Mouse (Mus musculus) hindbrain, embryonic 14.5 days (tissue): ENCODE results near the gene Hsdl1. TPM values are rescaled to one million over a fixed set of nuclear protein-coding genes. Genes with fewer than 3 reads are reported as not detected.

Experiments used
- ATAC-seq: fragments of 200-750 bp; cut with Nextera tagmentation; 2 replicates; pipeline ENCODE4 v1.8.0; 2017; ENCODE audit warnings: moderate number of reproducible peaks, mild to moderate bottlenecking, moderate TSS enrichment, moderate library complexity; ENCODE audit not compliant: low FRiP score
- DNase-seq: peaks from one replicate; pipeline ENCODE4 v3.0.0-alpha.2; 2015; ENCODE audit warnings: low spot score
- H3K27ac ChIP-seq: fragments of 300-500 bp; sonication (generic); 2 replicates; pipeline ENCODE4 v1.5.1; 2014; ENCODE audit warnings: mild to moderate bottlenecking, moderate library complexity
- H3K27me3 ChIP-seq: fragments of 300-500 bp; sonication (generic); 2 replicates; pipeline ENCODE4 v1.6.1; 2014; ENCODE audit warnings: mild to moderate bottlenecking, low read length, mixed read lengths; ENCODE audit not compliant: control insufficient read depth, insufficient read depth
- H3K36me3 ChIP-seq: fragments of 300-500 bp; sonication (generic); replicated peaks from 2 replicates; pipeline ENCODE4 v1.6.1; 2014; ENCODE audit not compliant: control insufficient read depth, insufficient read depth
- H3K4me1 ChIP-seq: fragments of 300-500 bp; sonication (generic); replicated peaks from 2 replicates; pipeline ENCODE4 v1.6.1; 2014; ENCODE audit warnings: antibody characterized with exemption, low read length, mixed read lengths; ENCODE audit not compliant: control insufficient read depth, insufficient read depth
- H3K4me2 ChIP-seq: fragments of 300-500 bp; sonication (generic); replicated peaks from 2 replicates; pipeline ENCODE4 v1.6.1; 2014; ENCODE audit warnings: mild to moderate bottlenecking, moderate library complexity
- H3K4me3 ChIP-seq: fragments of 300-500 bp; sonication (generic); replicated peaks from 2 replicates; pipeline ENCODE4 v1.5.1; 2014; ENCODE audit warnings: mild to moderate bottlenecking, low read length
- H3K9ac ChIP-seq: fragments of 300-500 bp; sonication (generic); 2 replicates; pipeline ENCODE4 v1.6.1; 2014
- H3K9me3 ChIP-seq: fragments of 300-500 bp; sonication (generic); 2 replicates; pipeline ENCODE4 v1.6.1; 2016; ENCODE audit warnings: low read length; ENCODE audit not compliant: control insufficient read depth
- WGBS: fragments of 180-500 bp; shearing (Covaris S2); extraction: QIAGEN DNeasy Blood & Tissue Kit; methylation state at CpG from one replicate; pipeline ENCODE4 v1.1.7; 2014; 5-methylcytosine and 5-hydroxymethylcytosine counted together
- polyA plus RNA-seq: library from polyadenylated mRNA; unstranded; fragments of >200 nt; fragmentation: Nextera tagmentation; extraction: Ambion mirVana; gene quantifications from 2 replicates; pipeline ENCODE4 v1.2.1, GENCODE M21; 2014

Hsdl1 gene
- polyA plus RNA-seq, 1 experiment from 2014 or later: 163 TPM

DNA sequence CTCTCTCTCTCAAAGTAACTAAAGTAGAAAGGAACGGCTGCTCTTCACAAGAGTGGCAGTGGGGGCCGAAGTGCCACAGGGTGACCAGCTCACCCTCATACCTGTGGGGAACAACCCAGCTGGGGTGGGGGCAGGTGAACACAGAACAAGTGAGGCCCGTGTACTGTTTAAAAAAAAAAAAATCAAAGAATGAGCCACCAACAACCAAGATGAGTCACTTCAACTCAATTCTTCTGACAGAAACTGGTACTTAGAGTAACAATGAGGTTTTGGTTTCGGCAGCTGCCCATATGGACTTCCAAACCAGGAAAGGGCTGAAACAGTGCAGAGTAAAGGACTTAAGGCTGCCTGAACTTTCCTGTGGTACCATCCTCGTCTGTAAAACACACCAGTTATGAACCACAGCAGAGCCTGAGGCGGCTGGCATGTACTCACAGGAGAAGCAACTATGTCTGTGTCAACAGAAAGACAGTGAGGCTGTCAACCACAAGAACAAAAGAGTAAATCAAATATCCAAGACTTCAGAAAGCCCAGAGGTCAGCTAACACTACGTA is 26.3 kb downstream of the Hsdl1 start:
- H3K4me1 ChIP-seq: no peaks in the 10 kb centered on the region
- no peak overlapping the region for H3K4me3 ChIP-seq
- H3K9me3 ChIP-seq: no peaks in the 10 kb centered on the region
- peaks cover 35% of the 10 kb centered on the region for H3K36me3 ChIP-seq
- H3K27me3 ChIP-seq: no peaks in the 10 kb centered on the region
- no peak for ATAC-seq
- no peak overlapping the region for H3K4me2 ChIP-seq
- no peak for DNase-seq
- no peak overlapping the region for H3K27ac ChIP-seq
- no peak overlapping the region for H3K9ac ChIP-seq
- 86% methylated on average over 7 of the region's 7 CpGs for WGBS

DNA sequence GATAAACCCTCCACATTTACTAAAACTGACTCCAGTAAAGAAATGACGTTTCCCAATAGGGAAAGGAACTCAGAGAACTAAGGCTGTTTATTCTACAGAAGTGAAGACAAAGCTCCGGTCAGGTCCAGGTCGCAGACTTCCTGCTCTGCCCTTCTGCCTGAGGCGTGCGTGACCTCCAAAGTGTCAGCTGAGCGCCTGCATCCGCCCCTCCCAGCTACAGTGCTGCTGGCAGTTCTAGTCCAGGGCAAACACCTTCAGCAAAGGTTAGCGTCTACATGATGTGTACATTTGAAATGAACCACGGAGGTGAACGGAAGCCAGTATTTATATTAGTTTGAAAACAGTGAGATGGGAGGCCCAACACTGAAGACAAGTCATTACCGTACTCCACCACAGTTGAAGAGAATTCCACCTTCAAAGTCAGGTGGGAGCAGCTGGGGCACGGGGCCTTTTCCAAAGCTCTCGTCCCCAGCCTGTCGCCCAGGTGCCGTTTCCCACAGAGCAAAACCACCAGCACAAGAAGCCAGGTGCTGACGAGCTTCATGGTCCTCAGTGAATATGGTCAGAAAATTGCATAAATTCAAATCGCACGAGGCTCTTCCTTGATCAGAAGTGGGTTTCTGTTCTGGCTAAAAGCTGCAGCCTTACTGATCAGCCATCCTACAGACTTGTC is 27.8 kb downstream of the Hsdl1 start:
- H3K9me3 ChIP-seq: no peaks in the 10 kb centered on the region
- H3K4me3 ChIP-seq: no peak overlapping the region
- no peak overlapping the region for H3K27ac ChIP-seq
- H3K36me3 ChIP-seq: peaks cover 50% of the 10 kb centered on the region
- H3K9ac ChIP-seq: no peak overlapping the region
- no peaks in the 10 kb centered on the region for H3K27me3 ChIP-seq
- no peak overlapping the region for H3K4me2 ChIP-seq
- WGBS: 91% methylated on average over 18 of the region's 18 CpGs
- H3K4me1 ChIP-seq: no peaks in the 10 kb centered on the region
- DNase-seq (no peak), ATAC-seq (no peak)

DNA sequence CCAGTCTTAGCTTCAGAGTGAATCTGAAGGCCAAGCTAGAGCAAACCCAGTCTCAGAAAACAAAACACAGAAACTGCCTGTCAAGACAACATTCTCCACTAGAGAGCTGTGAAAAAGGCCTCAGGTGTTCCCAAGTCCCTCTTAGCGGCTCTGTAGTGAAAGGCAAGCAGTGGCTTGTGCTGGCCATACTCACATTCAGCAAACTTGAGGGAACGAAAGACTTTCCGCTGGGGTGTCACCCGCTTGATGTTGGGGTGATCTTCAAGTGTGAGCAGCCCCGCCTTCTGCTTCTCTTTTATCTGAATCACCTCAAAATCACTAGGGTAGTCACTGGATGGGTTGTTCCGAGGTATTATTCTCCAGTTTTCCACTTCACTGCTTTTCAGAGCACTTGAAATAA is 29.2 kb downstream of the Hsdl1 start:
- ATAC-seq: no peak
- H3K4me3 ChIP-seq: no peak overlapping the region

DNA sequence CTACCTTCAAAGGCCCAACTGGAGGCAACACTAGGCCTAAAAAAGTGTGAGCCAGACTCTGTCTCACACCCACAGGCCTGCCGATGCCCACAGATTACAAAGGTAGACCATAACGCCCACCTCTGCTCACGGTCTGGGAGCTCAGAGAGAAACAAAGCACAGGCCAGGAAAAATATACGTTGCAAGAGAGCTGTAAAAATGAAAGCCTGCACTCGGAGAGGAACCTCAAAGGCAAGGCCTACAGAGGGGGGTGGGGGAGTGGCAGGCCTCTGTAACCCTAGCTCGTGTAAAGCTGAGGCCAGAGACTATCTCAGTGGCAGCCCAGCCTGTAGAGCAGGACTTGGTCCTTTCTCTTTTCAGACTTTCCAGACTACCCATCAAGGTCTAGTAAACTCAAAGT is 29.8 kb downstream of the Hsdl1 start:
- Histone ChIP-seq H3K27me3 (no peaks in the 10 kb centered on the region), H3K4me2 (no peak overlapping the region), H3K36me3 (peaks cover 70% of the 10 kb centered on the region), H3K4me1 (no peaks in the 10 kb centered on the region), H3K9me3 (no peaks in the 10 kb centered on the region), H3K9ac (no peak overlapping the region), H3K4me3 (no peak overlapping the region), H3K27ac (no peak overlapping the region)
- no peak for DNase-seq
- ATAC-seq: no peak
- WGBS: 84% methylated on average over 6 of the region's 6 CpGs

More for the DNA sequence above, 29.2 kb downstream of the Hsdl1 start:
- Histone ChIP-seq H3K36me3 (peaks cover 64% of the 10 kb centered on the region), H3K4me2 (no peak overlapping the region), H3K9ac (no peak overlapping the region), H3K9me3 (no peaks in the 10 kb centered on the region), H3K4me1 (no peaks in the 10 kb centered on the region), H3K27me3 (no peaks in the 10 kb centered on the region), H3K27ac (no peak overlapping the region)
- no peak for DNase-seq
- WGBS: 93% methylated on average over 6 of the region's 6 CpGs

DNA sequence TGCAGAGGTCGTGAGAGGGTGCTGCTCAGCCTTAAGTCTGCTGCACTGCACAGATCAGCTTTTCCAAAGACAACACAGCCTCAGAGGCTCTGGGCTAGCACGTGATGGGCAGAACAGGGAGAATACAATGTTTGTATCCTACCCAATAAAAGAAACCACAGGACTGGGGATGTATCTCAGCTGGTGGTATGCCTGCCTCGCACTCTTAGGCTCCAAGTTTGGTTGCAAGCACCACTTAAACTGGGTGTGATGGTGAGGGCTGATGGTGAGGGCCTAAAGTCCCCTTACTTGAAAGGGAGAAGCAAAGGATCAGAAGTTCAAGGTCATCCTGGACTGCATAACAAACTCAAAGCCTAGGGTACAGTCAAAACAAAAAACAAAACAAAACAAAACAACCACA is 30.4 kb downstream of the Hsdl1 start:
- 92% methylated on average over 3 of the region's 3 CpGs for WGBS
- peaks cover 76% of the 10 kb centered on the region for H3K36me3 ChIP-seq

DNA sequence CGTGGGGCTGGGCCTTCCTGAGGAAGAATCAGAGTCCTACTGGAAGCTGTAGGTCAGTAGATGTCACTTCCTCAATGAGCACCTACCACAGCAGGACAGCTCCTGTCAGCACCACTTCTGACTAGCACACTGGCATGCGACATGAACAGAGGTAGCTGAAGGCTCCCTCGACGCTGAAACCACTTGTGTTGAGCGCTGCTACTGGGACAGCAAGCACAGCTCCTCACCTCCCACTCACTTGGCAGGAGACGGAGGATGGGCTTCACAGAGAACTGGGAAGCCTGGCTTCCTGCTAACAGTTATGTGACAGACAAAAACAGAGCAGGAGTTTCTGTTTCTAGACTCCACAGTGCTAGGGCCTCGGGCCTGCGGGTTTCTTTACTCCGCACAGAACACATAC is 43.0 kb downstream of the Hsdl1 start:
- 88% methylated on average over 9 of the region's 9 CpGs for WGBS
- Histone ChIP-seq H3K36me3 (peaks cover 100% of the 10 kb centered on the region), H3K9ac (no peak overlapping the region), H3K9me3 (no peaks in the 10 kb centered on the region), H3K4me2 (no peak overlapping the region), H3K4me3 (no peak overlapping the region), H3K27me3 (no peaks in the 10 kb centered on the region), H3K4me1 (no peaks in the 10 kb centered on the region), H3K27ac (no peak overlapping the region)
- DNase-seq: no peak
- ATAC-seq: no peak

More for the DNA sequence above, 30.4 kb downstream of the Hsdl1 start:
- H3K9ac ChIP-seq: no peak overlapping the region
- no peak overlapping the region for H3K27ac ChIP-seq
- no peaks in the 10 kb centered on the region for H3K9me3 ChIP-seq
- H3K4me3 ChIP-seq: no peak overlapping the region
- H3K4me2 ChIP-seq: no peak overlapping the region
- no peaks in the 10 kb centered on the region for H3K4me1 ChIP-seq
- DNase-seq (no peak), ATAC-seq (no peak)
- no peaks in the 10 kb centered on the region for H3K27me3 ChIP-seq

DNA sequence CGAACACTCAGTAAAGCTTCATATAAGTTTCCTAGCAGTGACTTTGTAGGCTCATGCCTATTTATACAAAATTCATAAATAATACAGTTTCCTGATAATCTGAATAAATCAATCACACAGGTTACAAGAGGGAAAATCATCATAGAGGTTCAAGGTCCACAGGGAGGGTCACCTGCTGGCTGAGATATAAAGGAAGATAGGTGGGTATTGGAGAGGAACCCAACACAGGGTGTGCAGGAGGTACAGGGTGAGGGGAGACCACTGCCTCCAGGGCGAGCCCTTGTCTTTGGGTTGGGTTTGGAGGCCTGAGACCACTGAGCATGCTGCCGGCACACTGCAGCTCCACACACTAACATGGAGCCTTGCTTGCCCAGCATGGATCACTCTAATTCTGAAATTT is 43.6 kb downstream of the Hsdl1 start:
- no peak overlapping the region for H3K9ac ChIP-seq
- peaks cover 100% of the 10 kb centered on the region for H3K36me3 ChIP-seq
- no peak overlapping the region for H3K4me2 ChIP-seq
- WGBS: 95% methylated on average over 3 of the region's 3 CpGs
- H3K9me3 ChIP-seq: no peaks in the 10 kb centered on the region
- no peak overlapping the region for H3K27ac ChIP-seq
- no peaks in the 10 kb centered on the region for H3K27me3 ChIP-seq
- ATAC-seq: no peak
- no peak for DNase-seq
- no peaks in the 10 kb centered on the region for H3K4me1 ChIP-seq
- no peak overlapping the region for H3K4me3 ChIP-seq

DNA sequence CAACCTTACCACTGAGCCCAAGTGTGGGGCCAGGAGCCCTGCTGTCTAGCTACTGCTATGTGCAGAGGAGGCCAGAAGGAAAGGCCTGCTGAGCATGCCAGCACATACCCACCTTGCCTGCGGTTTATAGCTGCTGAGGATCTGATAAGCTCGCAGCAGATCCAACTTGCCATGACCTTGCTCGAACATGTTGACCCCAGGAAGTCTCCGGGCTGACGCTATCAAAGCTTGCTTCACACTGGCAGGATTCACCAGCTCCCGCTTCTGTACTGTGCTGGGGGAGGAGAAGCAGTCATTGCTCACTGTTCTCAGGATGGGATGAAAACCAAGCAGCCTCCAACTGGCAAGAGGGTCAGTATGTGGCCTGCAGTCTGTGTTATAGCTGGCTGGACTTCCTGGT is 44.0 kb downstream of the Hsdl1 start:
- WGBS: 92% methylated on average over 6 of the region's 6 CpGs
- Histone ChIP-seq H3K27me3 (no peaks in the 10 kb centered on the region), H3K4me1 (no peaks in the 10 kb centered on the region), H3K27ac (no peak overlapping the region), H3K9ac (no peak overlapping the region), H3K4me3 (no peak overlapping the region), H3K4me2 (no peak overlapping the region), H3K9me3 (no peaks in the 10 kb centered on the region), H3K36me3 (peaks cover 99% of the 10 kb centered on the region)
- DNase-seq (no peak), ATAC-seq (no peak)

DNA sequence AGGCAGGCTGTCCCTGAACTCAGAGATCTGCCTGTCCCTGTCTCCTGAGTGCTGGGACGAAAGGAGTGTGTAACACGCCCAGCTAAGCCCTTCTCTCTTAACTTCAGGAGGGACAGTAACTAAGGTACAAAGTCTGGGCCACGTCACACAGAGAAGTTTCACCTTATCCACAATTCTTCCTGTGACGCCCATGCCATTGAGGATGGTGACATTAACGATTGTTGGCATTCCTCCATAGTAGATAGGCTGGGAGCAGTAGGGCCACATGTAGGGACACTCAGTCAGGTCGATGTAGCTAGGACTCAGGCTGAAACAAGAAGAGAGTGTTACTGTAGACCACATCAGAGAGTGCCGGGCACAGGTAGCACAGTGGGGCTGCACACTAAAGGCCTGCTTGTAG is 46.2 kb downstream of the Hsdl1 start:
- WGBS: 95% methylated on average over 7 of the region's 7 CpGs

DNA sequence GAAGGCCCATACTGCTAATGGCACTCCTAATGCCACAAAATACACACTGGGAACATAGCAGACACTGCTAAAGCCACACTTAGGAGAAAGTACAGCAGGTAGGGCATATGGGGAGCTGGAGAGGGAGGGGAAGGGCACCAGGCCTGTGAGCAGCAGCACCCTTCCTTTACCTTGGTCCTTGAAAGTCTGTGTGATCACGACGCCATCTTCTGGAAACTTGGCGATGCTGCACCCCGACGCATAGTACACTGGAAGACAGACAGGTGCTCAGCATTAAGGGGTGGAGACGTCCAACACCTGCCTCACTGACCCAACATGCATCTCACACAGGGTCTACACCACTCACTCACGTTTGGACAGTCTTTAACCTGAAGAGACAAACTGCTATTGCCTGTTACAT is 54.9 kb downstream of the Hsdl1 start:
- H3K9ac ChIP-seq: no peak overlapping the region
- H3K27me3 ChIP-seq: no peaks in the 10 kb centered on the region
- H3K4me3 ChIP-seq: no peak overlapping the region
- 77% methylated on average over 7 of the region's 7 CpGs for WGBS
- no peak for ATAC-seq
- no peak for DNase-seq
- H3K36me3 ChIP-seq: peaks cover 96% of the 10 kb centered on the region
- no peak overlapping the region for H3K4me2 ChIP-seq
- no peaks in the 10 kb centered on the region for H3K4me1 ChIP-seq
- H3K27ac ChIP-seq: no peak overlapping the region
- H3K9me3 ChIP-seq: no peaks in the 10 kb centered on the region

More for the DNA sequence above, 46.2 kb downstream of the Hsdl1 start:
- ATAC-seq (no peak), DNase-seq (no peak)
- Histone ChIP-seq H3K9ac (no peak overlapping the region), H3K4me1 (no peaks in the 10 kb centered on the region), H3K27ac (no peak overlapping the region), H3K36me3 (peaks cover 99% of the 10 kb centered on the region), H3K27me3 (no peaks in the 10 kb centered on the region), H3K4me2 (no peak overlapping the region), H3K4me3 (no peak overlapping the region), H3K9me3 (no peaks in the 10 kb centered on the region)
